Mouse (Mus musculus): ENCODE measurements around the gene Art2b.
"Not testable (repeated sequence)": the region's sequence is repeated elsewhere in the genome, so short reads cannot be mapped to it uniquely, and the experiment has no call there.

The Art2b gene

DNA sequence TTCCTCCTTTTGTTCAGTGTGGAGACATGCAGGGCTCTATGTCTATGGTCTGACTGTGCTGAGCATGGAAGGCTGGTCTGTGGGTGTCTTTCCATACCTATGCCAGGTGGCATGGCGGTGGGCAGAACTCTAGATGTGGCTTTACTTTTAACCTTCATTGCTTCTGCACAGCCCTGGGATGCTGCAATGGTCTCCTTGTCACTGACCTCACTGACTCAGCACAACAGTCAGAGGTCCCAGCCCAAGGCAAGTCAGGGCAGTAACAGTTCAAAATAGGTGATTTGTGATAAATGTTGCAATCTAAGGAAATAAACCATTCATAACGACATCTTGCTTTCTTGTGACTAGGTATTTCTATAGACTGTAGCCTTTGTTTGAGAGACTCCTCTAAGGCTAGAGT is 21.3 kb downstream of the Art2b start:
- DNase-seq (ENCODE audit: low read depth) = no peak

- DNase-seq (ENCODE audit: low read depth) = not testable (repeated sequence)
These were observed 26.0 kb downstream of the Art2b start for GRCm38 (mm10) chr7:101559393-101559792.

DNA sequence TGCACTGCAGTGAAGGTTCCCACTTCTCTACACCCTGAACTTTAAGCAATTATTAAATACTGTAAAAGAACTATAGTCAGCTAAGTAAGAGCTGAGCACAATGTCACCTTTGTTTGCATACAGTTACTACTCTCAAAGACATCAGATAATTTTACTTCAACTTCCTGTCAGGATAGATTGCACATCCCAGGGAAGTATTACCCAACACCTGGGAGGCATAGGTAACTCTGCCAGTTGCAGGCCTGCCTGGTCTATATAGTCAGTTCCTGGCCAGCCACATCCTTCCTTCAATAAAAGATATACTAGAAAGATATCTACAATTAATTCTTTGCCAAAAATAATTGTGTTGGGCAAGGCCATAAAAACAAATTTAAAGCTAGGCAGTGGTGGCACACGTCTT is 28.0 kb downstream of the Art2b start:
- DNase-seq (ENCODE audit: low read depth) = no peak

GRCm38 (mm10) chr7:101555473-101555872 is 29.9 kb downstream of the Art2b start:
- not testable (repeated sequence) for DNase-seq (ENCODE audit: low read depth)

DNA sequence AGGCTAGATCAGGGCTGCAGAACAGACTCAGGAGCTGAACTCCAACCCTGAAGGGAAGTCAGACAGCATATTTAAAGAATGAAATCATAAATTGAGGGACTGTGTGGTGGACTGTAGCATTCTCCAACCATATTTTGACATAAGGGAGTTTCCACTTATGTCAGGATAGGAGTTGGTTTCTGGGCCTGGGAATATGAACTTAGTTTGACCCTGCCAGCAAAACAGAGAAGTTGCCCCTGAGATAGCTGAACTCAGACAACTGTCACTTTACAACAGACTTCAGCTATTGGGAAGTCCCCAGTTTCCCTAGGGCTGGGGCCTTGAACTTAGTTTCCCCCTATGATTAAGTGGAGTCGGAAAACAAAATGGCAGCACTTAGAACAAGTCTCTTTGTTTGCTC is 33.9 kb downstream of the Art2b start:
- no peak for DNase-seq (ENCODE audit: low read depth)

DNA sequence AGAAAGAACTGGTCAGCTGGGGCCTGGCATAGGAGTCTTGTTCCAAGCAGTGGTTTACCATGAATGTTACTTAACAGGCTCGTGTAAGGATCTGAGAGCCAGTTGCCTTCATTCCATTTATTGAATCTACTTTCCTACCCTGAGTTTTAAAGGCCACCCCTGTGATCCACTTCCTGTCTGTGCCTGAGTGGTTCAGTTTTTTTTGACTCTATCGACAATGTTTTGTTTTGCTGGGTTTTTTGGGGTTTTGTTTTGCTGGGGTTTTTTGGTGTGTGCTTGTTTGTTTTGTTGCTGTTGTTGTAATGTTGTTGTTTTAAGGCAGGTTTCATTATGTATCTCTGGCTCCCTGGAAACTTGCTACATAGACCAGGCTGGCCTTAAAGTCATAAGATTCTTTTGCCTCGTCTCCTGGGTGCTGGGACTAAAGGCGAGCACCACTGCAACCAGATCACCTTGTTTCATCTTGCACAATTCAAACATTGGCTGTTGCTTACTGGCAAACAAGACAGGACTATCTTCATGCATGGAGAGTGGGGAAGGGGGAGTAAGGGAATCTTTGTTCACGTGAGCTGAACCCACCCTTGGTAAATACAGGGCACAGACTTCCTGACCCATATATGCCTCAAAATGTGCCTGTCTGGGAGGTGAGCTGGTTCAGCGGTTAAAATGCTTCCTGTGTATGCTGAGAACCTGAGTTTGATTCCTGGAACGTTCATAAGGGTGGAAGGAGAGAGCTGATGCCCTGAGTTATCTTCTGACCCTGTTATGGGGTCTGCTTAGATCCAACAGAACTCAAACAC is 34.5 kb downstream of the Art2b start:
- no peak for DNase-seq (ENCODE audit: low read depth)

GRCm38 (mm10) chr7:101549266-101549665 is 36.1 kb downstream of the Art2b start:
- DNase-seq (ENCODE audit: low read depth) = no peak

- no peak for DNase-seq (ENCODE audit: low read depth)
These were observed 37.7 kb downstream of the Art2b start for GRCm38 (mm10) chr7:101547651-101548050.

DNA sequence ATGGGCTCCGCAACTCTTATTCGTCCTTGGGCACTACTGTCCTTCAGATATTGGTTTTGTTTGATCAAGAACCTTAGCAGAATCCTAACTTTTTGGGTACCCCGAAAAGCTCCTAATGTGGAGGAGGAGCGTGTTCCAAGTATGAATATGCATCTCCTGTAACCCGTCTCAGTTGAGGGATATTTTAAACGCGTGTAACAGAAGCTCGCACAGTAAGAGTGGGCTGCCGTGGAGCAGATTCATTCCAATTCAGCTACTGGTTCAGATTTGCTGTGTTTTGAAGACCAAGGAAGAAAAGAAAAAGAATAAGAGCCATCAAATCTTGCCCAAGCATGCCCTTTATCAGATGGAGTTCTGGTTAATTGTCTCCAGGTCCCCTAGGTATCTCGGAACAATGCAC is 43.7 kb downstream of the Art2b start:
- no peak for DNase-seq (ENCODE audit: low read depth)

- peak; percentile 51 for DNase-seq (ENCODE audit: low read depth)
These were observed 44.3 kb downstream of the Art2b start for GRCm38 (mm10) chr7:101541132-101541531.

DNA sequence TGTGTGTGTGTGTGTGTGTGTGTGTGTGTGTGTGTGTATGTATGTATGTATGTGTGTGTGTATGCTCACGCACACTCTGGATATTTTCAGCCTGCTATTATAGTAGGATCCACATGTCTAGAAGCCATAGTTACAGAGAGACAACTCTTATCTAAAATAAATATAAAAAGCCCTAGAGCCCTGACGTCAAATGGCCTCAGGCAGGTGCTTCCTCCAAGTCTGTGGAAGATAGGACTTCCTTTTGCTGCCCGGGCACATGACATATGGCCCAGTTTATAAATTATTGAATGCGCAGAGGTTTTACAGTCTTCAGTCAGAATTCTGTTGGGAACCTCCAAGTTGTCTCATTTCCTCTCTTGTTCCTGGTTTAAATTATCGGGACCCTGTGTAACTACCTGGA is 44.7 kb downstream of the Art2b start:
- DNase-seq (ENCODE audit: low read depth) = no peak

GRCm38 (mm10) chr7:101539774-101540173 is 45.6 kb downstream of the Art2b start:
- no peak for DNase-seq (ENCODE audit: low read depth)

DNA sequence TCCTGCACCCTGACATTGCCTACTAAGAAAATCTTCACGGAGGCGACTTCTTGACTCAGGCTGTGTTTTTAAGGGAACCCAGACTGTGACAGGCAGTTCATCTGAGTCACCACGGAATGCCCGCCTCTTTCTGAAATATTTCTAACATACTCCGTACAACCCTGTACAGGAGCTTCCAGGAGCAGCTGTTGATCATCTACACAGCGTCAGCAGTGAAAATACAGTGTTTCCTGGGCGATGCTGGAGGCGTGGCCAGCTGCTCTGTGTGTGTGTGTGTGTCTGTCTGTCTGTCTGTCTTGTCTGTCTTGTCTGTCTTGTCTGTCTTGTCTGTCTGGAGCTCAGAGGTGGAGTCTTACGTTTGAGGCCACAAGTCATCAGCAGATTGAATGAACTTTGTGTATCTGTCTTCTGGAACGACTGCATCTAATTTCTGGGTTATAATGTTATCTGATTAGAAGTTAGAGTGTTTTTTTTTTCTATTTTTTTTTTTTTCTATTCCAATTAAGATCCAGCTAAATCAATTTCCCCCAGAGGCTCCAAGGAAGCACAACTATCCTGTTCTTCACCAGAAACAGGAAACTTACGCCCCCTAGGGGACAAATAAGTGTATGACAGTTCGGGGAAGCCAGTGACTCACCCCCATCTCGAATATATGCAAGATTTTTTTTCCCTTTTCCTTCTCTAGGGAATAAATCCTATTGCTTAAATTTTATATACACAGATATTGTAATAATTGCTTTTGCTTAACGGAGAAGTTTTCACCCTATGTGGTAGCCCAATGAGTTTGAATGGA is 47.1 kb downstream of the Art2b start:
- no peak for DNase-seq (ENCODE audit: low read depth)

DNA sequence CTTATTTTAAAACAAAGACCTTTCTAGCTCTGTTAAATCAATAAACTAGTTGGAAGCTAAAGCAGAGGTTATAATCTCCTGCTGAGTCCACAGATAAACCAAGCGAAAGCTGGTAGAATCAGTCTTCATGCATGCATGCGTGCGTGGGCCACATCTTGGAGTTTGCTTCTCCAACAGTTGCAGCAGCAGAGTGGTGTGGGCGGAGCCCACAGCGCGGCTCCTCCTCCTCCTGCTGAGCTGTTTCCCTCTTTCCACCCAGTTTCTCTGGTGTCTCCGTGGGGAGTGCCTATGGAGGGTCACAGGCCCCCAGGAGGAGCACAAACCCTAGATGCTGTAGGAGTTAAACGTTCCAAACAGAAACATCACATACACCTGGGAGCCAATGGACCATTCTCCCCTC is 47.9 kb downstream of the Art2b start:
- DNase-seq (ENCODE audit: low read depth) = no peak

DNA sequence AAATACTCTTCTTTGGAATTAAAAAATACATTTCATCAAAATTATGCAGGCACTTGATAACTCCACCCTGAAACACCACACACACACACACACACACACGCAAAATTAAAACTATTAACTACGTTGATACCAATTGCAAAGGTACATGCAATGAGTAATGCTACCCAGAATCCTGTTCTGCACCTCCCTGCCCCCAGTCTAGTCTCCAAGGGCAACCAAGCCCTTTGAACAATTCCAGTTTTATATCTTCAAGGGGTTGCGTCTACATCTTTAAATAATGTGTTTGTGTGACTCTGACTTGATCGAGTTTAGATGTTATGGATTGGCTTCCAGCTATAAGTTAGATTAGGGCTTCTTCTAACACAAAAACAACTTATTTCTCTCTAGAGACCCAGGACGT is 49.9 kb downstream of the Art2b start:
- DNase-seq (ENCODE audit: low read depth) = no peak

DNA sequence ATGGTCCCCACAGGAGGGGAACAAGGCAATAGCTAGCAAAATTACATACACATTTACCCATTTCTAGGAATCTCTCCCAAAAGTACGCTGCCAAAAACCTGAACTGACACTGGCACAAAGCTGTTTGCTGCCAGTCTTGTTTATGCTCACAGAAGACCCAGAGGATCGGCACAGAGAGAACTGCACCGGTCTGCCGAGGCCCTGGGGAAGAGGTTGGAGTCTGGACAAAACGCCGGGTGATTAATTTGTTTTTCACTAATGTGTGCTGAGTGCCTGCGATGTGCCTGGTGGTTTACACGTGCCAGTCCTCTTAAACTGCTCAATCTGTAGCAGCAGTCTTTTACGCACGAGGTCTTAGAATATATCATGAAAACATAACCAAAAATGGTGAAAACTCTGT is 50.3 kb downstream of the Art2b start:
- no peak for DNase-seq (ENCODE audit: low read depth)

- no peak for DNase-seq (ENCODE audit: low read depth)
These were observed 51.0 kb downstream of the Art2b start for GRCm38 (mm10) chr7:101534428-101534827.

Data from c-Kit-positive CD71-negative TER-119-negative erythroid progenitor cells, embryonic 14.5 days (primary cell).